Mouse (Mus musculus) kidney, postnatal 0 days (tissue): ENCODE measurements around the gene Spata20. TPM values are rescaled to one million over a fixed set of nuclear protein-coding genes. Genes with fewer than 3 reads are reported as not detected.
A peak's percentile ranks its signal among the peaks of the same experiment; 100 is the strongest.

Experiments
- ATAC-seq: fragments of 200-750 bp; cut with Nextera tagmentation; replicated peaks from 2 replicates; pipeline ENCODE4 v1.8.0; 2017; ENCODE audit warnings: low read depth, moderate number of reproducible peaks, moderate TSS enrichment, moderate library complexity; ENCODE audit not compliant: low FRiP score
- DNase-seq: peaks from one replicate; pipeline ENCODE4 v3.0.0-alpha.2; 2016; ENCODE audit warnings: low spot score
- H3K27ac ChIP-seq: fragments of 300-500 bp; sonication (generic); 2 replicates; pipeline ENCODE4 v1.5.1; 2014; ENCODE audit warnings: mild to moderate bottlenecking
- H3K27me3 ChIP-seq: fragments of 300-500 bp; sonication (generic); 2 replicates; pipeline ENCODE4 v1.6.1; 2014; ENCODE audit warnings: low read length, mixed read lengths; ENCODE audit not compliant: insufficient read depth
- H3K36me3 ChIP-seq: fragments of 300-500 bp; sonication (generic); 2 replicates; pipeline ENCODE4 v1.6.1; 2014; ENCODE audit warnings: low read length, mixed read lengths; ENCODE audit not compliant: insufficient read depth
- H3K4me1 ChIP-seq: fragments of 300-500 bp; sonication (generic); replicated peaks from 2 replicates; pipeline ENCODE4 v1.6.1; 2014; ENCODE audit warnings: antibody characterized with exemption, low read length, mixed read lengths; ENCODE audit not compliant: insufficient read depth
- H3K4me2 ChIP-seq: fragments of 300-500 bp; sonication (generic); 2 replicates; pipeline ENCODE4 v1.6.1; 2014; ENCODE audit warnings: mild to moderate bottlenecking, low read length, moderate library complexity, mixed read lengths
- H3K4me3 ChIP-seq: fragments of 300-500 bp; sonication (generic); replicated peaks from 2 replicates; pipeline ENCODE4 v1.5.1; 2014; ENCODE audit warnings: low read depth, low read length
- H3K9ac ChIP-seq: fragments of 300-500 bp; sonication (generic); 2 replicates; pipeline ENCODE4 v1.6.1; 2014; ENCODE audit warnings: low read depth, low read length
- H3K9me3 ChIP-seq: fragments of 300-500 bp; sonication (generic); replicated peaks from 2 replicates; pipeline ENCODE4 v1.6.1; 2016; ENCODE audit warnings: low read length, inconsistent platforms, mixed read lengths
- CTCF ChIP-seq: IDR thresholded peaks from 2 replicates; pipeline ENCODE4 v1.5.1; 2016; ENCODE audit warnings: antibody characterized with exemption, low read depth, mild to moderate bottlenecking, moderate library complexity
- WGBS: fragments of 180-500 bp; shearing (Covaris S2); extraction: QIAGEN DNeasy Blood & Tissue Kit; methylation state at CpG from one replicate; pipeline ENCODE4 v1.1.7; 2014; 5-methylcytosine and 5-hydroxymethylcytosine counted together
- polyA plus RNA-seq: library from polyadenylated mRNA; unstranded; fragments of >200 nt; fragmentation: Nextera tagmentation; extraction: Ambion mirVana; gene quantifications from 2 replicates; pipeline ENCODE4 v1.2.1, GENCODE M21; 2015

The Spata20 gene
- polyA plus RNA-seq, 1 experiment from 2014 or later = not detected

- TF ChIP-seq CTCF = no peak
- Histone ChIP-seq H3K4me2 (no peak overlapping the region), H3K9me3 (no peaks in the 10 kb centered on the region), H3K4me1 (peaks cover 6% of the 10 kb centered on the region), H3K4me3 (no peak overlapping the region), H3K36me3 (no peaks in the 10 kb centered on the region), H3K27me3 (no peaks in the 10 kb centered on the region), H3K27ac (no peak overlapping the region), H3K9ac (no peak overlapping the region)
- WGBS = 60% methylated on average over 11 of the region's 11 CpGs
- DNase-seq (peak; percentile 34), ATAC-seq (0 out of 2 replicates have a peak, but pooled peaks have one; percentile 38)
Observed at GRCm38 (mm10) chr11:94461856-94462255, 24.1 kb downstream of the Spata20 start.

- 77% methylated on average over 15 of the region's 15 CpGs for WGBS
- Histone ChIP-seq H3K36me3 (no peaks in the 10 kb centered on the region), H3K4me2 (no peak overlapping the region), H3K4me1 (peaks cover 6% of the 10 kb centered on the region; the same call in 1 of the 2 replicates), H3K4me3 (no peak overlapping the region), H3K27ac (no peak overlapping the region), H3K27me3 (no peaks in the 10 kb centered on the region), H3K9ac (no peak overlapping the region), H3K9me3 (no peaks in the 10 kb centered on the region)
- DNase-seq (no peak), ATAC-seq (no peak)
- no peak for TF ChIP-seq CTCF
Observed at GRCm38 (mm10) chr11:94457001-94457400, 29.0 kb downstream of the Spata20 start.

- Histone ChIP-seq H3K9ac (no peak overlapping the region), H3K27me3 (no peaks in the 10 kb centered on the region), H3K9me3 (no peaks in the 10 kb centered on the region), H3K27ac (no peak overlapping the region), H3K4me2 (no peak overlapping the region), H3K36me3 (no peaks in the 10 kb centered on the region), H3K4me1 (peaks cover 7% of the 10 kb centered on the region; the same call in 1 of the 2 replicates), H3K4me3 (no peak overlapping the region)
- no peak for TF ChIP-seq CTCF
- ATAC-seq (no peak), DNase-seq (no peak)
- WGBS = 81% methylated on average over 3 of the region's 3 CpGs
Observed at GRCm38 (mm10) chr11:94456347-94456746, 29.6 kb downstream of the Spata20 start.

GRCm38 (mm10) chr11:94455161-94455820, 30.7 kb downstream of the Spata20 start:
- DNase-seq (no peak), ATAC-seq (0 out of 2 replicates have a peak, but pooled peaks have one; percentile 6)
- Histone ChIP-seq H3K9me3 (no peaks in the 10 kb centered on the region), H3K27ac (no peak overlapping the region), H3K4me2 (no peak overlapping the region), H3K36me3 (no peaks in the 10 kb centered on the region), H3K27me3 (no peaks in the 10 kb centered on the region), H3K9ac (no peak overlapping the region), H3K4me3 (no peak overlapping the region), H3K4me1 (peaks cover 15% of the 10 kb centered on the region)
- TF ChIP-seq CTCF = no peak
- WGBS = 52% methylated on average over 10 of the region's 10 CpGs

GRCm38 (mm10) chr11:94454756-94455155, 31.2 kb downstream of the Spata20 start:
- ATAC-seq = no peak
- Histone ChIP-seq H3K4me1 (peaks cover 15% of the 10 kb centered on the region), H3K9ac (no peak overlapping the region), H3K4me2 (no peak overlapping the region), H3K27ac (no peak overlapping the region), H3K4me3 (no peak overlapping the region), H3K27me3 (no peaks in the 10 kb centered on the region), H3K36me3 (no peaks in the 10 kb centered on the region), H3K9me3 (no peaks in the 10 kb centered on the region)
- DNase-seq = no peak
- 51% methylated on average over 5 of the region's 5 CpGs for WGBS
- TF ChIP-seq CTCF = no peak

GRCm38 (mm10) chr11:94451091-94451773, 34.7 kb downstream of the Spata20 start:
- ATAC-seq (no peak), DNase-seq (no peak)
- Histone ChIP-seq H3K36me3 (no peaks in the 10 kb centered on the region), H3K27ac (no peak overlapping the region), H3K4me3 (no peak overlapping the region), H3K9me3 (no peaks in the 10 kb centered on the region), H3K4me1 (peaks cover 9% of the 10 kb centered on the region; the same call in 1 of the 2 replicates), H3K9ac (no peak overlapping the region), H3K4me2 (no peak overlapping the region), H3K27me3 (no peaks in the 10 kb centered on the region)
- TF ChIP-seq CTCF = no peak
- WGBS = 41% methylated on average over 12 of the region's 12 CpGs
